Mouse (Mus musculus): ENCODE data around the gene Arhgef28. TPM values are rescaled to one million over a fixed set of nuclear protein-coding genes. Genes with fewer than 3 reads are reported as not detected.

Arhgef28 gene
- polyA plus RNA-seq, 1 experiment from 2014 or later: 9.9 TPM

DNA sequence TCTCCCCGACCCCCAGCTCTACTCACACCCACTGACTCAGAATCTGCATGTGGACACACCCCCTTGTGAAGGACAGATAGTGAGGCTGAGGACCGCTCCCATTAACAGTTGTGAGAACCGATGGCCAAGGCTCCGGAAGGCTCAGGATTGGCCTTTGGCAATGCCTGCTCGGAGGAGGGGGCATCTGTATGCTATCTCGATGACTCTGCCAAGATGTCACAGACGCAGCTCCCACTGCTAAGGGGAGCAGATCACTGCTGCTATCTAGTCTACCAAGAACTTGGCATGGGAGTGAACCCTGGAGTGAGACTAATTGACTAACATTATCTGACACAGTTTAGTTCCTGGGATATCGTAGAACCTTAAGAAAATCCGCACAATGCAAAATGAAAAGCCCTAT, 250.5 kb downstream of the Arhgef28 start:
- Histone ChIP-seq H3K9me3 (replicated peaks; ENCODE audit: control insufficient read depth, low read length) (no peaks in the 10 kb centered on the region), H3K9ac (ENCODE audit: low read length) (no peak overlapping the region), H3K4me3 (ENCODE audit: low read depth, low read length) (no peak overlapping the region), H3K36me3 (ENCODE audit: control insufficient read depth, insufficient read depth, low read length) (no peaks in the 10 kb centered on the region), H3K4me2 (ENCODE audit: low read length) (no peak overlapping the region), H3K27me3 (replicated peaks; ENCODE audit: control insufficient read depth, insufficient read depth, low read length) (no peaks in the 10 kb centered on the region), H3K27ac (ENCODE audit: low read depth, low read length) (no peak overlapping the region), H3K4me1 (ENCODE audit: control insufficient read depth, insufficient read depth, low read length) (peaks cover 26% of the 10 kb centered on the region)
- WGBS: 59% methylated on average over 9 of the region's 9 CpGs
- no peak for DNase-seq (ENCODE audit: low spot score)
- no peak for ATAC-seq

GRCm38 (mm10) chr13:97954956-97955496, 251.2 kb downstream of the Arhgef28 start:
- no peak for ATAC-seq
- no peaks in the 10 kb centered on the region for H3K9me3 ChIP-seq (replicated peaks; ENCODE audit: control insufficient read depth, low read length)

GRCm38 (mm10) chr13:97954051-97954450, 252.2 kb downstream of the Arhgef28 start:
- H3K36me3 ChIP-seq (ENCODE audit: control insufficient read depth, insufficient read depth, low read length): no peaks in the 10 kb centered on the region
- peaks cover 16% of the 10 kb centered on the region for H3K4me1 ChIP-seq (ENCODE audit: control insufficient read depth, insufficient read depth, low read length)
- WGBS: 38% methylated on average over 6 of the region's 6 CpGs
- no peak overlapping the region for H3K9ac ChIP-seq (ENCODE audit: low read length)
- no peaks in the 10 kb centered on the region for H3K9me3 ChIP-seq (replicated peaks; ENCODE audit: control insufficient read depth, low read length)
- no peaks in the 10 kb centered on the region for H3K27me3 ChIP-seq (replicated peaks; ENCODE audit: control insufficient read depth, insufficient read depth, low read length)
- H3K4me3 ChIP-seq (ENCODE audit: low read depth, low read length): no peak overlapping the region
- no peak overlapping the region for H3K4me2 ChIP-seq (ENCODE audit: low read length)
- DNase-seq (ENCODE audit: low spot score) (no peak), ATAC-seq (no peak)
- no peak overlapping the region for H3K27ac ChIP-seq (ENCODE audit: low read depth, low read length)

More at GRCm38 (mm10) chr13:97954956-97955496, 251.2 kb downstream of the Arhgef28 start:
- 48% methylated on average over 7 of the region's 7 CpGs for WGBS
- Histone ChIP-seq H3K9ac (ENCODE audit: low read length) (no peak overlapping the region), H3K36me3 (ENCODE audit: control insufficient read depth, insufficient read depth, low read length) (no peaks in the 10 kb centered on the region), H3K27me3 (replicated peaks; ENCODE audit: control insufficient read depth, insufficient read depth, low read length) (no peaks in the 10 kb centered on the region), H3K4me2 (ENCODE audit: low read length) (no peak overlapping the region), H3K4me1 (ENCODE audit: control insufficient read depth, insufficient read depth, low read length) (peaks cover 23% of the 10 kb centered on the region), H3K4me3 (ENCODE audit: low read depth, low read length) (no peak overlapping the region), H3K27ac (ENCODE audit: low read depth, low read length) (no peak overlapping the region)
- no peak for DNase-seq (ENCODE audit: low spot score)

GRCm38 (mm10) chr13:97953526-97953925, 252.7 kb downstream of the Arhgef28 start:
- no peak for ATAC-seq
- DNase-seq (ENCODE audit: low spot score): no peak

DNA sequence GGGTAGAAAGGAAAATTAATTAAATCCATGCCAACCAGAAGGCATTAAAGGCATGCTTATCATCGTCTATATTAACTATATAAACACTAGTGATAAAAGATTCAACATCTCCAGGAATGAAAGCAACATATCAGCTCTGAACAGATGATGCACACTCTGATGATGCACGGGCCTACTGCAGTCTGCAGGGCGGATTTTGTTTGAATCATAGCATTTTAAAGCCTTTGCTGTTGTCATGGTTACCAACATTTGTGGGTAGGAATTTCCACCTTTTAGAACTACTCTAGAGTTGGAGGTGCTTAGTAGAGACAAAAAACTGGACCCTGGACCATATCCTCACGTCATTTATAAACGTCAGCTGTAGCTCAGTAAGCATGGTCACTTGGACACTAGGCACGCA, 257.4 kb downstream of the Arhgef28 start:
- no peak overlapping the region for H3K9ac ChIP-seq (ENCODE audit: low read length)
- H3K36me3 ChIP-seq (ENCODE audit: control insufficient read depth, insufficient read depth, low read length): no peaks in the 10 kb centered on the region
- WGBS: 80% methylated on average over 6 of the region's 6 CpGs
- DNase-seq (ENCODE audit: low spot score) (no peak), ATAC-seq (no peak)
- no peaks in the 10 kb centered on the region for H3K9me3 ChIP-seq (replicated peaks; ENCODE audit: control insufficient read depth, low read length)
- H3K27ac ChIP-seq (ENCODE audit: low read depth, low read length): no peak overlapping the region
- H3K4me3 ChIP-seq (ENCODE audit: low read depth, low read length): no peak overlapping the region
- no peaks in the 10 kb centered on the region for H3K4me1 ChIP-seq (ENCODE audit: control insufficient read depth, insufficient read depth, low read length)
- H3K4me2 ChIP-seq (ENCODE audit: low read length): no peak overlapping the region
- H3K27me3 ChIP-seq (replicated peaks; ENCODE audit: control insufficient read depth, insufficient read depth, low read length): no peaks in the 10 kb centered on the region

More at GRCm38 (mm10) chr13:97953526-97953925, 252.7 kb downstream of the Arhgef28 start:
- H3K4me2 ChIP-seq (ENCODE audit: low read length): no peak overlapping the region
- no peaks in the 10 kb centered on the region for H3K27me3 ChIP-seq (replicated peaks; ENCODE audit: control insufficient read depth, insufficient read depth, low read length)
- H3K36me3 ChIP-seq (ENCODE audit: control insufficient read depth, insufficient read depth, low read length): no peaks in the 10 kb centered on the region
- H3K9ac ChIP-seq (ENCODE audit: low read length): no peak overlapping the region
- H3K4me3 ChIP-seq (ENCODE audit: low read depth, low read length): no peak overlapping the region
- H3K4me1 ChIP-seq (ENCODE audit: control insufficient read depth, insufficient read depth, low read length): peaks cover 13% of the 10 kb centered on the region
- WGBS: 82% methylated on average over 19 of the region's 19 CpGs
- no peak overlapping the region for H3K27ac ChIP-seq (ENCODE audit: low read depth, low read length)
- no peaks in the 10 kb centered on the region for H3K9me3 ChIP-seq (replicated peaks; ENCODE audit: control insufficient read depth, low read length)

DNA sequence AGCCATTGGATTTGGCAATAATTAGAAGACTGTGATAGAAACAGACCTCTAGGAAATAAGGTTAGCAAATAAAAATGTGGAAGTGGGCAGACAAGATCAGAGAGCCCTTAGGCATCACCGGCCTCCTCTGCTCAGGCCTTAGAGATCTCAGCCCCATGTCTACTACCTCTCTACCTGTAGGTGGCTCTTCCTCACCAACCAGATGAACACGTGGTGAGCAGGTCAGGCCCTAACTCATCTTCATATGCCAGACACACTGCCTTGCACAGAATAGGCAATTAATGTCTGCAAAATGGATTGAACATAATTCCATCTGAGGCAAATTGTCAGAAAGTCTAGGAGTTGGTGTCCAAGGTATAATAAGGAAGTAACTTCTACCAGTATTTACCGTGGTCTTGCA, 258.6 kb downstream of the Arhgef28 start:
- Histone ChIP-seq H3K4me1 (ENCODE audit: control insufficient read depth, insufficient read depth, low read length) (no peaks in the 10 kb centered on the region), H3K9me3 (replicated peaks; ENCODE audit: control insufficient read depth, low read length) (no peaks in the 10 kb centered on the region), H3K4me3 (ENCODE audit: low read depth, low read length) (no peak overlapping the region), H3K9ac (ENCODE audit: low read length) (no peak overlapping the region), H3K36me3 (ENCODE audit: control insufficient read depth, insufficient read depth, low read length) (no peaks in the 10 kb centered on the region), H3K27me3 (replicated peaks; ENCODE audit: control insufficient read depth, insufficient read depth, low read length) (no peaks in the 10 kb centered on the region), H3K4me2 (ENCODE audit: low read length) (no peak overlapping the region), H3K27ac (ENCODE audit: low read depth, low read length) (no peak overlapping the region)
- ATAC-seq: no peak
- whole genome bisulfite sequencing: 75% methylated on average over 3 of the region's 3 CpGs
- no peak for DNase-seq (ENCODE audit: low spot score)

- no peak for DNase-seq (ENCODE audit: low spot score)
- Histone ChIP-seq H3K4me2 (ENCODE audit: low read length) (no peak overlapping the region), H3K9ac (ENCODE audit: low read length) (no peak overlapping the region), H3K27ac (ENCODE audit: low read depth, low read length) (no peak overlapping the region), H3K27me3 (replicated peaks; ENCODE audit: control insufficient read depth, insufficient read depth, low read length) (no peaks in the 10 kb centered on the region), H3K9me3 (replicated peaks; ENCODE audit: control insufficient read depth, low read length) (no peaks in the 10 kb centered on the region), H3K36me3 (ENCODE audit: control insufficient read depth, insufficient read depth, low read length) (no peaks in the 10 kb centered on the region), H3K4me1 (ENCODE audit: control insufficient read depth, insufficient read depth, low read length) (no peaks in the 10 kb centered on the region), H3K4me3 (ENCODE audit: low read depth, low read length) (no peak overlapping the region)
- 92% methylated on average over 7 of the region's 7 CpGs for WGBS
- ATAC-seq: no peak
Measured at GRCm38 (mm10) chr13:97946422-97946821, 259.8 kb downstream of the Arhgef28 start.

GRCm38 (mm10) chr13:97941909-97942680, 264.1 kb downstream of the Arhgef28 start:
- Histone ChIP-seq H3K9me3 (replicated peaks; ENCODE audit: control insufficient read depth, low read length) (no peaks in the 10 kb centered on the region), H3K27ac (ENCODE audit: low read depth, low read length) (no peak overlapping the region), H3K36me3 (ENCODE audit: control insufficient read depth, insufficient read depth, low read length) (no peaks in the 10 kb centered on the region), H3K27me3 (replicated peaks; ENCODE audit: control insufficient read depth, insufficient read depth, low read length) (no peaks in the 10 kb centered on the region), H3K4me1 (ENCODE audit: control insufficient read depth, insufficient read depth, low read length) (0 out of 2 replicates have a peak, but pooled peaks cover 3% of the 10 kb centered on the region), H3K9ac (ENCODE audit: low read length) (no peak overlapping the region), H3K4me3 (ENCODE audit: low read depth, low read length) (no peak overlapping the region), H3K4me2 (ENCODE audit: low read length) (no peak overlapping the region)
- 92% methylated on average over 13 of the region's 13 CpGs for WGBS
- no peak for ATAC-seq
- no peak for DNase-seq (ENCODE audit: low spot score)

DNA sequence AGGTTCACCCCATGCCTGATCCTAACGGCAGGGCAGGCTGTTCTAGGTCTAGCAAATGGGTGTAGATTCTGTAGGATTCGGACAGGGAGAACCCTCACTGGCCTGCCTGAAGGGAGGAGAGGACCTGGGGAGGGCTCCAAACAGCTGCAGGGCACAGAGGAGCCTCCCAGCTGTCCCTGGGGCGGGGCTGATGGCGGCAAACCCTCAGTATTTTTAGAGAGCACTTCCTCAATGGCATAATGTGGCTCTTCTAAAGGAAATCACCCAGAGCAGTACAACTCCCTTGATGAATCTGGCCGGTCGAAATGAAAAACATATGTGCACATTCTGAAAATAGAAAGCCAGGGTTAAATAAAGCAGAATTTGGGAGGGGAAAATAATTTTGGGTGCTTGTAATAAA, 265.1 kb downstream of the Arhgef28 start:
- Histone ChIP-seq H3K4me2 (ENCODE audit: low read length) (no peak overlapping the region), H3K27ac (ENCODE audit: low read depth, low read length) (no peak overlapping the region), H3K36me3 (ENCODE audit: control insufficient read depth, insufficient read depth, low read length) (no peaks in the 10 kb centered on the region), H3K27me3 (replicated peaks; ENCODE audit: control insufficient read depth, insufficient read depth, low read length) (no peaks in the 10 kb centered on the region), H3K9me3 (replicated peaks; ENCODE audit: control insufficient read depth, low read length) (no peaks in the 10 kb centered on the region), H3K4me1 (ENCODE audit: control insufficient read depth, insufficient read depth, low read length) (0 out of 2 replicates have a peak, but pooled peaks cover 3% of the 10 kb centered on the region), H3K9ac (ENCODE audit: low read length) (no peak overlapping the region), H3K4me3 (ENCODE audit: low read depth, low read length) (no peak overlapping the region)
- 82% methylated on average over 6 of the region's 6 CpGs for WGBS
- no peak for DNase-seq (ENCODE audit: low spot score)
- no peak for ATAC-seq
